ENCODE assay signal across 9 mouse cellular contexts in the genomic region with DNA sequence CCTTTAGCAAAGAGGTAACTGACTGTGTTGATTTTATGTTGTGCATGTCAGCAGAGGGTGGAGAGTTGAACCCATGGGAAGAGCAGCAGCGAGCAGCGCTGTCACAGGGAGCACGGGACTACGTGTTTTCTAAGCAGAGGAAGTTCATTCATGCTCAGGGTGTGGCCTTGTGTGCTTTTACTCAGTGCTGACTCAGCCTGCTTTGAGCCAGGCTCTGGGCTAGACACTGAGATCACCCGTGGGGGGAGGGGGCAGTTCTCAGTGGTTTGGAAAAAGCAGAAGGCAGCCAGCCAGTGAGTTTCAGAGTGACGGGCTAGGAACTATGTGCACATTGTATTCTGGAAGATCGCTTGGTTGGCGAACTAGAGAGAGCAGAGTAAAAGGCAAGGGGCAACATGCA.
DNase-seq lines count a peak whose midpoint lies in the region; ATAC-seq and TF ChIP-seq lines count a peak whose summit lies in the region.
"Had no signal": no experiment of that assay in that cellular context is flagged by ENCODE, and none has a peak within 500 bp of the region (broad histone marks: within the 10 kb centered on the region; RNA-seq: fewer than 3 reads in every experiment).

No protein-coding gene starts in this region.

- H3K9me3 ChIP-seq in intestine, postnatal 0 days (ENCODE audit: control insufficient read depth) = no peaks in the 10 kb centered on the region
- H3K9me3 ChIP-seq: heart, embryonic 13.5 days had no signal

- peaks cover 6% of the 10 kb centered on the region; the same call in 1 of the 2 replicates for H3K4me1 ChIP-seq in intestine, postnatal 0 days (replicated peaks; ENCODE audit: control insufficient read depth, insufficient read depth, low read length)

- WGBS in intestine, postnatal 0 days = 58% methylated on average over 8 of the region's 8 CpGs

- H3K36me3 ChIP-seq in intestine, postnatal 0 days (ENCODE audit: control insufficient read depth, insufficient read depth) = no peaks in the 10 kb centered on the region
- no peaks in the 10 kb centered on the region for H3K36me3 ChIP-seq in myocyte (ENCODE audit: control insufficient read depth, insufficient read depth)
- H3K36me3 ChIP-seq: heart, embryonic 13.5 days had no signal

- no peak overlapping the region for H3K9ac ChIP-seq in intestine, postnatal 0 days (ENCODE audit: low read depth, low read length)
- H3K9ac ChIP-seq: heart, embryonic 13.5 days had no signal

- H3K27me3 ChIP-seq in intestine, postnatal 0 days (replicated peaks; ENCODE audit: control insufficient read depth, insufficient read depth, low read length) = no peaks in the 10 kb centered on the region
- H3K27me3 ChIP-seq in myocyte (ENCODE audit: control insufficient read depth, insufficient read depth, insufficient read length) = no peaks in the 10 kb centered on the region
- H3K27me3 ChIP-seq: heart, embryonic 13.5 days had no signal

- TF ChIP-seq CTCF in intestine, postnatal 0 days (IDR thresholded peaks at IDR 0.05; ENCODE audit: low read depth) = no peak

- intact Hi-C loops in left cerebral cortex, postnatal 4 days (cut with DNase I) = no loop called here

- peak; percentile 80 for ATAC-seq in intestine, postnatal 0 days

- peak; percentile 53 for DNase-seq in CD4-positive, CD25-positive, alpha-beta regulatory T cell, adult 2 months (ENCODE audit: low read depth, low spot score)
- peak; percentile 54 for DNase-seq in WW6 (ENCODE audit: low read depth, low spot score)
- peak; percentile 67 to 74 for DNase-seq in frontal cortex, postnatal 10 days (ENCODE audit: low spot score in 2 of 2)
- peak; percentile 55 for DNase-seq in left cerebral cortex, postnatal 4 days
- peak; percentile 30 for DNase-seq in thymus, postnatal 25 days
- no peak for DNase-seq in neural tube, embryonic 10.5 days (ENCODE audit: extremely low spot score, low spot score)

- TF ChIP-seq POLR2A in myocyte (IDR thresholded peaks at IDR 0.05; ENCODE audit: insufficient read length, low read depth) = no peak

- H3K79me2 ChIP-seq in myocyte (ENCODE audit: control insufficient read depth, insufficient read depth) = no peaks in the 10 kb centered on the region

- no peak overlapping the region for H3K27ac ChIP-seq in intestine, postnatal 0 days (ENCODE audit: low read depth, low read length)
- H3K27ac ChIP-seq: heart, embryonic 13.5 days had no signal

- H3ac ChIP-seq in myocyte (ENCODE audit: control insufficient read depth, insufficient read length) = no peak overlapping the region

- H3K4me3 ChIP-seq in intestine, postnatal 0 days (ENCODE audit: low read depth, low read length) = no peak overlapping the region
- no peak overlapping the region for H3K4me3 ChIP-seq in myocyte
- H3K4me3 ChIP-seq: heart, embryonic 13.5 days had no signal

- H3K4me2 ChIP-seq in intestine, postnatal 0 days (replicated peaks; ENCODE audit: low read depth) = no peak overlapping the region
- peak overlapping the region; percentile 66 for H3K4me2 ChIP-seq in myocyte (ENCODE audit: low read depth)
- H3K4me2 ChIP-seq: heart, embryonic 13.5 days had no signal

TF ChIP-seq in myocyte, 11 proteins besides CTCF, POLR2A, EP300 and RAD21:
- TF ChIP-seq E2F4 (IDR thresholded peaks at IDR 0.05; ENCODE audit: insufficient read depth) (no peak), TCF3 (IDR thresholded peaks at IDR 0.05; ENCODE audit: insufficient read length, low read depth) (no peak), SRF (IDR thresholded peaks at IDR 0.05; ENCODE audit: control insufficient read depth, insufficient read length, low read depth) (no peak), MYOD1 (IDR thresholded peaks at IDR 0.05; ENCODE audit: control insufficient read depth in 1 of 3, insufficient read length in 2 of 3, low read depth in 2 of 3) (no peak), POLR2AphosphoS2 (IDR thresholded peaks at IDR 0.05; ENCODE audit: insufficient read length, low read depth) (no peak), USF1 (IDR thresholded peaks at IDR 0.05; ENCODE audit: low read depth) (no peak), TCF12 (IDR thresholded peaks at IDR 0.05; ENCODE audit: insufficient read depth, poor library complexity, severe bottlenecking) (no peak), MYOG (IDR thresholded peaks at IDR 0.05; ENCODE audit: control insufficient read depth in 1 of 3, insufficient read depth in 1 of 3, insufficient read length in 2 of 3, low read depth in 2 of 3) (no peak), MAX (IDR thresholded peaks at IDR 0.05; ENCODE audit: low read depth) (no peak), CEBPB (IDR thresholded peaks at IDR 0.05; ENCODE audit: insufficient read depth, poor library complexity, severe bottlenecking) (no peak), REST (IDR thresholded peaks at IDR 0.05; ENCODE audit: insufficient read depth, insufficient read length) (no peak)
